Mouse (Mus musculus): ENCODE measurements at regions not wholly inside any gene's neighbourhood (a gene's known extent, or its start where the extent isn't known, plus 50 kb on each side); places are given as distances from the start of the nearest gene placed in this dataset.

- no peak for DNase-seq (ENCODE audit: low spot score in 2 of 2)
These were observed 281.9 kb upstream of the Zfp64 start for GRCm38 (mm10) chr2:169237321-169237720.

- no peak for DNase-seq (ENCODE audit: low spot score in 2 of 2)
These were observed 279.1 kb upstream of the Zfp64 start for GRCm38 (mm10) chr2:169234368-169235070.

GRCm38 (mm10) chr2:169233151-169234123 lies 278.1 kb upstream of the Zfp64 start:
- no peak for DNase-seq (ENCODE audit: low spot score in 2 of 2)

- no peak for DNase-seq (ENCODE audit: low spot score in 2 of 2)
These were observed 266.9 kb upstream of the Zfp64 start for GRCm38 (mm10) chr2:169222264-169222663.

GRCm38 (mm10) chr2:169221141-169221540 lies 265.8 kb upstream of the Zfp64 start:
- DNase-seq (ENCODE audit: low spot score in 2 of 2) = no peak

GRCm38 (mm10) chr2:169215546-169216043 lies 260.2 kb upstream of the Zfp64 start:
- no peak for DNase-seq (ENCODE audit: low spot score in 2 of 2)

GRCm38 (mm10) chr2:169214396-169214795 lies 259.0 kb upstream of the Zfp64 start:
- DNase-seq (ENCODE audit: low spot score in 2 of 2) = no peak

GRCm38 (mm10) chr2:169213314-169213713 lies 257.9 kb upstream of the Zfp64 start:
- DNase-seq (ENCODE audit: low spot score in 2 of 2) = no peak

GRCm38 (mm10) chr2:169212676-169213257 lies 257.4 kb upstream of the Zfp64 start:
- DNase-seq (ENCODE audit: low spot score in 2 of 2) = no peak

GRCm38 (mm10) chr2:169204254-169204752 lies 248.9 kb upstream of the Zfp64 start:
- no peak for DNase-seq (ENCODE audit: low spot score in 2 of 2)

- DNase-seq (ENCODE audit: low spot score in 2 of 2) = no peak
These were observed 236.6 kb upstream of the Zfp64 start for GRCm38 (mm10) chr2:169191974-169192373.

- no peak for DNase-seq (ENCODE audit: low spot score in 2 of 2)
These were observed 236.1 kb upstream of the Zfp64 start for GRCm38 (mm10) chr2:169191465-169191864.

GRCm38 (mm10) chr2:169177565-169177964 lies 222.2 kb upstream of the Zfp64 start:
- no peak for DNase-seq (ENCODE audit: low spot score in 2 of 2)

- DNase-seq (ENCODE audit: low spot score in 2 of 2) = no peak
These were observed 213.4 kb upstream of the Zfp64 start for GRCm38 (mm10) chr2:169168795-169169194.

- no peak for DNase-seq (ENCODE audit: low spot score in 2 of 2)
These were observed 213.0 kb upstream of the Zfp64 start for GRCm38 (mm10) chr2:169168376-169168775.

GRCm38 (mm10) chr2:169161651-169162050 lies 206.3 kb upstream of the Zfp64 start:
- no peak for DNase-seq (ENCODE audit: low spot score in 2 of 2)

GRCm38 (mm10) chr2:169158760-169159159 lies 203.4 kb upstream of the Zfp64 start:
- DNase-seq (ENCODE audit: low spot score in 2 of 2) = no peak

GRCm38 (mm10) chr2:169158005-169158673 lies 202.8 kb upstream of the Zfp64 start:
- peak in 1 of 2 experiments; percentile 34 for DNase-seq (ENCODE audit: low spot score in 2 of 2)

- DNase-seq (ENCODE audit: low spot score in 2 of 2) = no peak
These were observed 201.5 kb upstream of the Zfp64 start for GRCm38 (mm10) chr2:169156908-169157307.

GRCm38 (mm10) chr2:169154881-169155280 lies 199.5 kb upstream of the Zfp64 start:
- DNase-seq (ENCODE audit: low spot score in 2 of 2) = no peak

- peak in 1 of 2 experiments; percentile 36 for DNase-seq (ENCODE audit: low spot score in 2 of 2)
These were observed 192.3 kb upstream of the Zfp64 start for GRCm38 (mm10) chr2:169147655-169148054.
